Mouse (Mus musculus): Measurements from ENCODE around the gene Rpl27a. TPM values are rescaled to one million over a fixed set of nuclear protein-coding genes. Genes with fewer than 3 reads are reported as not detected.

Gene Rpl27a
- polyA plus RNA-seq, 1 experiment from 2014 or later, result 76.6 TPM

DNA sequence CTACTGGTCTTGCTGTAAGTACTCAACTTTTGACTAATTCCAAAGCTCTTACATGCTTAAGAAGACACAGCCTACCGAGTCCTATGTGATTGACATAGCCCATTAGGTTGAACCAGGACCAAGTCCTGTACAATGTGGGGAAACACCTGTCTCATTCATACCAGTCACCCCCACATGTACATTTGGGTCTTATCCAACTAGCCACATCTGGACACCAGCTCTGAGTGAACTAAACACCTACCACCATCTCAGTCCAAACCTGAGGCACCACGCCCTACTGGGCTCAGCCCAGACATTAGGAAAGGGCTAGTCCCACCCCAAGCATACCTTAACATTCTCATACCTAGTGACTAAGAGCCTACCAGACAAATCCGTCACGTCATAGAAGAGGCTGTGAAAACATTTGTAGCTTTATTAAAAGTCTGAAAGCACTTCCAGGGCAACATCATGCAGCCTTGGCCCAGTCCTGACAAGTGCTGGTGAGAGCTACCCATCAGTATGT, 49.5 kb downstream of the Rpl27a start:
- no peak overlapping the region for H3K4me2 ChIP-seq (ENCODE audit: low read length)
- H3K9ac ChIP-seq (replicated peaks; ENCODE audit: low read depth, low read length), result no peak overlapping the region
- H3K27me3 ChIP-seq (replicated peaks; ENCODE audit: control insufficient read depth, insufficient read depth, low read length), result no peaks in the 10 kb centered on the region
- no peaks in the 10 kb centered on the region for H3K36me3 ChIP-seq (ENCODE audit: control insufficient read depth, insufficient read depth)
- no peak overlapping the region for H3K4me3 ChIP-seq (replicated peaks; ENCODE audit: low read length)
- WGBS, result 96% methylated on average over 4 of the region's 4 CpGs
- no peaks in the 10 kb centered on the region for H3K4me1 ChIP-seq (replicated peaks; ENCODE audit: control insufficient read depth, insufficient read depth, low read length)
- H3K9me3 ChIP-seq (ENCODE audit: control insufficient read depth, low read length), result no peaks in the 10 kb centered on the region
- ATAC-seq, result no peak
- H3K27ac ChIP-seq (ENCODE audit: low read length), result no peak overlapping the region

Small RNA genes lying within 50 kb of the gene (microRNA-seq; reads per million reads assigned to microRNA genes)
- gene Gm47284, result not detected

Other genes with a start within 250 kb of the Rpl27a start
- 5.0 and 6.8 TPM in 2 replicates for gene Stk33, start 80.1 kb upstream of the Rpl27a start, polyA plus RNA-seq (2015; fragmentation: Nextera tagmentation; extraction: Ambion mirVana)
- 0.25 and 0.57 TPM in 2 replicates for gene Trim66, start 11.0 kb upstream of the Rpl27a start, polyA plus RNA-seq (2015; fragmentation: Nextera tagmentation; extraction: Ambion mirVana)
- 10.9 and 14.4 TPM in 2 replicates for gene St5, start 184.5 kb downstream of the Rpl27a start, polyA plus RNA-seq (2015; fragmentation: Nextera tagmentation; extraction: Ambion mirVana)
- gene Akip1, start 184.5 kb downstream of the Rpl27a start, polyA plus RNA-seq (2015; fragmentation: Nextera tagmentation; extraction: Ambion mirVana), result 13.0 and 19.4 TPM in 2 replicates
- gene BC051019, start 204.7 kb downstream of the Rpl27a start, polyA plus RNA-seq (2015; fragmentation: Nextera tagmentation; extraction: Ambion mirVana), result 0.16 and 0.48 TPM in 2 replicates
- gene Ascl3, start 212.6 kb downstream of the Rpl27a start, polyA plus RNA-seq (2015; fragmentation: Nextera tagmentation; extraction: Ambion mirVana), result not detected in 2 replicates
- 98.7 and 100 TPM in 2 replicates for gene Tmem9b, start 233.7 kb downstream of the Rpl27a start, polyA plus RNA-seq (2015; fragmentation: Nextera tagmentation; extraction: Ambion mirVana)